Mouse (Mus musculus) large intestine, adult 2 months (tissue): ENCODE results near the gene Rbm41. TPM values are rescaled to one million over a fixed set of nuclear protein-coding genes. Genes with fewer than 3 reads are reported as not detected.
A peak's percentile ranks its signal among the peaks of the same experiment; 100 is the strongest.

Source experiments
- DNase-seq: peaks from one replicate; pipeline ENCODE4 v3.0.0-alpha.2; 2012; ENCODE audit warnings: low read depth, low spot score
- WGBS: fragments of 180-500 bp; shearing (Covaris S2); methylation state at CpG from one replicate; pipeline ENCODE4 v1.1.7; 2018; 5-methylcytosine and 5-hydroxymethylcytosine counted together
- polyA plus RNA-seq: library from polyadenylated mRNA; depleted of rRNA; stranded (reverse); fragments of >200 nt; gene quantifications from 2 replicates; pipeline ENCODE4 v1.2.3, GENCODE M21; 2012; rRNA removed

The Rbm41 gene
- polyA plus RNA-seq, result 0.24 and 0.59 TPM in 2 replicates

DNA sequence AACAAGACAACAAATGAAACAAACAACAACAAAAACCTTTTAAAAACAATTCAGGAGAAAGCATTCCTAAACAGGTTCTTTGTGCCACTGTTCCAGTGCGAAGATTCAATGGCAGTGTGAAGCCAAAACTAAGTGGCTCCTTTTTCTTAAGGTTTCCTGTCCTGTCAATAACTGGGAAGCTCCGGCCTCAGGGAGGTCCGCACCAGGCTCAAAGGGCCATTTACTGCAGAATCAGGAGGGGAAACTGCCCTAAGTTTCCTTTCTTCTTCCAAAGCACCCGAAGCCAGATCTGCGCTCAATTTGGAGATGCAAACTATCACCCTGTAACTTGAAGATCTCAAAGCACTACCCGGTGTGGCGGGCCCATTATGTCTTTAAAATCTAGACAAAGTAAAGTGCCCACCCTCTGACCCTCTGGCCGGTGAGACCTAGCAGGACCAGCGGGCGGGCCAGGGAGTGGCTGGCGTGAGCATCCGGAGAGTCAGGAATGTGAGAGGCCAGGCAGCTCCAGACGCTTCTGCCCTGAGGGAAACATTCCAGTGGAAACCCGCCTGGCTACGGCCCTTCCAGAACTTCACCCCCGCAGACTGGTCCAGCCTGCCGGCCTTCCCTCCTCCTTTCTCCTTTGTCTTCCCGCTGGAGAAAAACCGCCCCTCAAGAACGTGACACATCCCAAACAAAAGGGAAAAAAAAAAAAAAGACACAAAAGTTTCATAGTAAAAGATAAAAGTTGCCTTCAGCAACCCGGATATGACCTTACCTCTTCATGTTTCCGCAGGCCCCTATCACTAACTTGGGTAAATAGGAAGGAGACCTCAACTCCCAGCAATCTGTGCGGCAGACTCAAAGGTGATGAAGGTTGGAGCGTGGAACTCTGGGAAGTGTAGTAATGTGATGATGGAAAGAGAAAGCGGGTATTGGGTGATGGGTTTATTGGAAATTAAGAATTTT is at the start of gene Rbm41:
Gene Rbm41 (minus strand): TSS at position 856 of the 951 bp plus-strand sequence.
- 12% methylated on average over 25 of the region's 25 CpGs for WGBS
- peak; percentile 31 for DNase-seq

DNA sequence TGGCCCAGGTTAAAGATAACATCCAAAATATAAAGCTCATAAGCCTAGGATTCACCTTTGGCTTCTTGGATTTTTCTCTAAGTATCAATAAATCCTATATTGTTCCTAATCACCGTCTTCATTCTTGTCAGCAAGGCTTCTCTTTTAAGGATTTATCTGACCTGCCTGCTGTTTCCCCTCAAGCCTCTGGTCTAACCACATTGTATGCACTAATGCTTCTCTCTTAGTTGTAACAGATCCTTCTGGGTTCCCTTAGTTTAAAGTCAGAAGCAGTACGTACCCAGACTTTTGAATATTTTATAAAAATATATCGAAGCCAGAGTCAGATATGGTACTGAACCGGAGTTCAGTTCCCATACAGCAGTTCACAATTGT is 283 bp upstream of the Rbm41 start:
- no peak for DNase-seq
- 84% methylated on average over 4 of the region's 4 CpGs for WGBS

DNA sequence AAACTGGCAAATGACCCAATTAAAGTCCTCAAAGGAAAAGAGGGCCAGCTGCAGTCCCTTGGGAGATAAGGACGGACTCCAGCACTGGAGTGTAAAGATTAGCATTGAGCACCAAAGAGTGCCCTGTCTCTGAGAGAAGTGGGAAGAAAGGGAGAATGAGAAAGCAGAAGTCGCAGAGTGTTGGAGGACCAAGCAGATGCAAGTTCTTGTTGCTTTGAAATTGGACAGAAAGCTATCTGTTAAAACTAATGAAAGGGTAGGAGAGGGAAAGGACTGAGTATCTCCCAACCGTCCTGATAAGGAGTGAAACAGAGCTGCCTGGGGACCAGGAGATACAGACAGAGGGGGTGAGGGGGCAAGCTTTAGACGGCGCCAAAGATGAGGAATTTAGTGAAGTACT is 16.3 kb downstream of the Rbm41 start:
- WGBS, result 91% methylated on average over 5 of the region's 5 CpGs
- DNase-seq, result no peak

- DNase-seq, result no peak
- 81% methylated on average over 1 of the region's 1 CpGs for WGBS
Observed at GRCm38 (mm10) chrX:139933507-139933906, 64.9 kb downstream of the Rbm41 start.

DNA sequence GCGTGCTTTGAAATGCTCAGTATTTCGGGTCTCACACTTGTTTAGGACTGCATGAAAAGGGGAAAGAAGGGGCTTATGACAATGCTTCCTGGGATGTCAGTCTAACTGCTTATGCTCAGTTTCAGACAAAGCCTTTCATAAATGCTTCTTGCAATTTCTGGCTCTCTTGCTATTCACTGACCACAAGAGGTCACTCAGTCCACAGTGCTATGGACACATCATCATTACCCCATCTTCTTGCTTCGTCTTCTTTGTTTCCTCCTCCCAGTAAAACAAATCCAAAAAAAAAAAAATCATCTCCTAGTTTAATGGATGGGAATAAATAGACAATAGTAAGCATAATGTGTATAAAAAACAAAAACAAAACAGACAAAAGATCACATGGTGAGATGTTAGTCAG is 65.9 kb downstream of the Rbm41 start:
- WGBS, result 71% methylated on average over 3 of the region's 3 CpGs
- no peak for DNase-seq

DNA sequence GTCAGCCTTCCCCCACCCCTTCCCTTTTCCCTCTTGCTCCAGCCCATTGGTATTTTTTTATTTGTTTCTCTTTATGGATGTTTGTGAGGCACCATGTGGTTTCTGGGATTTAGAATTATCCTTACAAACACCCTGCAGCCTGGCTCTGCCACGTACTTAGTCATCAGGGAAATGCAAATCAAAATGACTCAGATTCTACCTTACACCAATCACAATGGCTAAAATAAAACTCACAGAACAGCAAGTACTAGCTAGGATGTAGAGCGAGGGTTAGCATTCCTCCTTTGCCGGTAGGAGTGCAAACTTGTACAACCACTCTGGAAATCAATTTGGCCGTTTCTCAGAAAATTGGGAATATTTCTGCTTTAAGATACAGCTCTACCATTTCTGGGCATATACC is 77.8 kb downstream of the Rbm41 start:
- no peak for DNase-seq
- 80% methylated on average over 4 of the region's 4 CpGs for WGBS

GRCm38 (mm10) chrX:139891387-139891786 is 107.0 kb downstream of the Rbm41 start:
- no peak for DNase-seq
- 44% methylated on average over 1 of the region's 1 CpGs for WGBS

- no peak for DNase-seq
Observed at GRCm38 (mm10) chrX:139883221-139883620, 115.2 kb downstream of the Rbm41 start.

- DNase-seq, result no peak
- WGBS, result 57% methylated on average over 3 of the region's 3 CpGs
Observed at GRCm38 (mm10) chrX:139877936-139878335, 120.5 kb downstream of the Rbm41 start.

DNA sequence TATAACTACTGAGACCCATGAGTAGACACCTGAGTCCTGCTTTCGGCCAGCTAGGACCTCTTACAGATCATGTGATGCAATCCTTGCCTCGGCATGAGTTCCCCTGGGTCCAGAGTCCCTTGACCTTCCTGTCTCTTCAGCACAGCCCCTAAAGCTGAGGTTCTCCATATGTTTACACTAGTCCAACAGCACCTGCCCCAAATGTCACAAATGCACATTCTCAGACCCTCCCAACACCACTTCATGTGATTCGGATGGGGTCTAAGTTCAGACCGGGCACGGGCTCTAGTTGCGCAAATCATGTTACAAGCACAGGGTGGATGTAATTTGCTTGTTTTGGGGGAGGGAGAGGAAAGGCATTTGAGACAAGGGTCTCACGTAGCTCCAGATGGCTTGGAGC is 121.3 kb downstream of the Rbm41 start:
- WGBS, result 66% methylated on average over 7 of the region's 7 CpGs
- DNase-seq, result no peak

- DNase-seq, result no peak
- 18% methylated on average over 70 of the region's 87 CpGs for WGBS
Observed at GRCm38 (mm10) chrX:139870938-139871791, 127.2 kb downstream of the Rbm41 start, which contains the start of gene Morc4. Gene Morc4, minus strand, starts transcription at chrX:139871677.

DNA sequence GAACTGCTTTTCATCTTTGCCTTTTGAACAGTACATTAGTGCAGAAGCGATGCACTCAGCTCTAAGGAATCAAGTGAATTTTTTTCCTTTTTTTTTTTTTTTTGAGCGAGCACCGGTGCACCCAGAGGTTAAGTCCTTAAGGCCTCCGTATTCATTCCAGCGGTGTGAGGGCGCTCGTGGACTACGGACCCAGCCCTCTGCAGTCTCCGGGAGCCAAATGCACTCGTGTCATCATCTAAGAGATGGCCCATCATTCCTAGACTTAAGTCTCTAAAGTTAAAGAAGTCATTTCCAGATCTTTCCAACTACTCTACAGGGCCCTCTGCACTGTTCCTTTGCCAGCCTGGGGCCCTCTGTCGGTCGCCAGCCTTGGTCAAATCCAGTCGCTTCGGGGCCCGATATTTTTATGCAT is 128.1 kb downstream of the Rbm41 start:
- no peak for DNase-seq
- 11% methylated on average over 15 of the region's 15 CpGs for WGBS

GRCm38 (mm10) chrX:139859402-139859801 is 139.0 kb downstream of the Rbm41 start:
- no peak for DNase-seq
- WGBS, result 45% methylated on average over 5 of the region's 5 CpGs

GRCm38 (mm10) chrX:139854795-139855194 is 143.6 kb downstream of the Rbm41 start:
- WGBS, result 91% methylated on average over 4 of the region's 4 CpGs
- DNase-seq, result no peak

DNA sequence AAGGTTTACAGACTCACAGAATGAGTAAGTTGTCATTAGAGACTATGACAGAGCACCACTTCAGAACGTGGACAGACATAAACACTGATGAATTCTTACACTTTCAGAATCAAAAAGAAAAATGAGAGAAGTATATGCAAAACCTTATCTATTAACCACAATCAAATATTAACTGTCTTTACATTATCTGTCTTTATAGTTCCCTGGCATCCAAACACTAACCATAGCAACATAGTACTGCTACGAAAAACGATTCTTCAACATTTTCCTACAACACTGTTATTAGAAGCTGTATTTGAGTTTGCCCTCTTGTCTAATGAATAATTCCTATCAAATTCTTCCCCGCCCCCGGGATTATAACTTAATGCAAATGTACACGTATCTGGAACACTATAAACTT is 157.3 kb downstream of the Rbm41 start:
- DNase-seq, result no peak
- 82% methylated on average over 6 of the region's 6 CpGs for WGBS

Other genes with a start within 250 kb of the Rbm41 start
- 0.46 TPM in 1 of 2 replicates, not detected in the other for gene Ripply1, start 216.2 kb downstream of the Rbm41 start, polyA plus RNA-seq
- gene Cldn2, start 197.8 kb downstream of the Rbm41 start, polyA plus RNA-seq, result 47.1 and 114 TPM in 2 replicates
- gene Morc4, start 126.9 kb downstream of the Rbm41 start, polyA plus RNA-seq, result 1.7 and 2.7 TPM in 2 replicates
- gene Nup62cl, start 64.1 kb upstream of the Rbm41 start, polyA plus RNA-seq, result 0.17 TPM in 1 of 2 replicates, not detected in the other
- not detected in 2 replicates for gene Pih1h3b, start 64.3 kb upstream of the Rbm41 start, polyA plus RNA-seq